Mouse (Mus musculus) kidney, adult 2 months (tissue): ENCODE measurements around the gene Lhfpl2. TPM values are rescaled to one million over a fixed set of nuclear protein-coding genes. Genes with fewer than 3 reads are reported as not detected.

Source experiments
- DNase-seq: peaks from one replicate; pipeline ENCODE4 v3.0.0; 2021
- H3K27ac ChIP-seq: fragments of 200-500 bp; 2 replicates; pipeline ENCODE4 v1.5.1; 2012; ENCODE audit warnings: low read depth, low read length, control low read depth, inconsistent platforms; ENCODE audit not compliant: insufficient read depth
- H3K27me3 ChIP-seq: fragments of 200-500 bp; replicated peaks from 2 replicates; pipeline ENCODE4 v1.6.1; 2012; ENCODE audit warnings: mild to moderate bottlenecking, moderate library complexity, low read length, inconsistent platforms; ENCODE audit not compliant: control insufficient read depth, insufficient read depth
- H3K36me3 ChIP-seq: fragments of 200-500 bp; 2 replicates; pipeline ENCODE4 v1.6.1; 2012; ENCODE audit warnings: mild to moderate bottlenecking, moderate library complexity, low read length, inconsistent platforms; ENCODE audit not compliant: control insufficient read depth, insufficient read depth
- H3K4me1 ChIP-seq: fragments of 200-500 bp; 2 replicates; pipeline ENCODE4 v1.6.1; 2011; ENCODE audit warnings: low read length; ENCODE audit not compliant: control insufficient read depth, insufficient read depth
- H3K4me3 ChIP-seq: fragments of 200-500 bp; 2 replicates; pipeline ENCODE4 v1.5.1; 2011; ENCODE audit warnings: mild to moderate bottlenecking, low read depth, low read length, control low read depth; ENCODE audit not compliant: insufficient read depth
- CTCF ChIP-seq: fragments of 200-500 bp; conservative IDR thresholded peaks from 2 replicates; pipeline ENCODE4 v1.5.1; 2011; ENCODE audit warnings: low read depth, mild to moderate bottlenecking, control low read depth, low read length, moderate library complexity, mixed read lengths; ENCODE audit not compliant: insufficient read depth, insufficient read length
- POLR2A ChIP-seq: fragments of 200-500 bp; IDR thresholded peaks from one replicate; pipeline ENCODE4 v1.6.1; 2011; ENCODE audit warnings: low read depth, low read length, control low read depth
- WGBS: fragments of 180-500 bp; shearing (Covaris S2); methylation state at CpG from one replicate; pipeline ENCODE4 v1.1.7; 2018; 5-methylcytosine and 5-hydroxymethylcytosine counted together
- polyA plus RNA-seq: library from polyadenylated mRNA; depleted of rRNA; stranded (reverse); fragments of >200 nt; gene quantifications from 2 replicates; pipeline ENCODE4 v1.2.3, GENCODE M21; 2012

The Lhfpl2 gene
- polyA plus RNA-seq, 1 experiment = 11.3 TPM

DNA sequence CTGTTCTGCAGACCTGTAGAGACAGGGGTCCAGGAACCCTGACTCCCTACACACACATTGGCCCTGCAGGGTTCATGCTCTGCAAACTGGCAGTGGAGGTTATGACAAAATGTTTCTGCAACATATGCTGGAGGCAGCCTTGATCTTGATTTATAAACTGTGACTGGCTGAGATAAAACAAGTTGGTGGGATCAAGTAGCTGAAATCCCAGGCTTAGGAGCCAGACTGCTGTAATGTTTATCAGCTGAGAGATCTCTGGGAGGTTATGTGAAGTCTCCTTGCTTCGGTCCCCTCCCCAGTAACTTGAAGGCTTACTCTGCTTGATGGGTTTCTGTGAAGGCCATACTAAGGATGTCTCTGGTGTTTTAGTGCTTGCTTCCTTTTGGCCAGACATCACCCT, 17.6 kb downstream of the Lhfpl2 start:
- Histone ChIP-seq H3K4me3 (no peak overlapping the region), H3K36me3 (no peaks in the 10 kb centered on the region), H3K27me3 (no peaks in the 10 kb centered on the region), H3K4me1 (peaks cover 7% of the 10 kb centered on the region; the same call in 1 of the 2 replicates), H3K27ac (no peak overlapping the region)
- no peak for DNase-seq
- 81% methylated on average over 1 of the region's 1 CpGs for WGBS
- TF ChIP-seq CTCF (no peak), POLR2A (no peak)

DNA sequence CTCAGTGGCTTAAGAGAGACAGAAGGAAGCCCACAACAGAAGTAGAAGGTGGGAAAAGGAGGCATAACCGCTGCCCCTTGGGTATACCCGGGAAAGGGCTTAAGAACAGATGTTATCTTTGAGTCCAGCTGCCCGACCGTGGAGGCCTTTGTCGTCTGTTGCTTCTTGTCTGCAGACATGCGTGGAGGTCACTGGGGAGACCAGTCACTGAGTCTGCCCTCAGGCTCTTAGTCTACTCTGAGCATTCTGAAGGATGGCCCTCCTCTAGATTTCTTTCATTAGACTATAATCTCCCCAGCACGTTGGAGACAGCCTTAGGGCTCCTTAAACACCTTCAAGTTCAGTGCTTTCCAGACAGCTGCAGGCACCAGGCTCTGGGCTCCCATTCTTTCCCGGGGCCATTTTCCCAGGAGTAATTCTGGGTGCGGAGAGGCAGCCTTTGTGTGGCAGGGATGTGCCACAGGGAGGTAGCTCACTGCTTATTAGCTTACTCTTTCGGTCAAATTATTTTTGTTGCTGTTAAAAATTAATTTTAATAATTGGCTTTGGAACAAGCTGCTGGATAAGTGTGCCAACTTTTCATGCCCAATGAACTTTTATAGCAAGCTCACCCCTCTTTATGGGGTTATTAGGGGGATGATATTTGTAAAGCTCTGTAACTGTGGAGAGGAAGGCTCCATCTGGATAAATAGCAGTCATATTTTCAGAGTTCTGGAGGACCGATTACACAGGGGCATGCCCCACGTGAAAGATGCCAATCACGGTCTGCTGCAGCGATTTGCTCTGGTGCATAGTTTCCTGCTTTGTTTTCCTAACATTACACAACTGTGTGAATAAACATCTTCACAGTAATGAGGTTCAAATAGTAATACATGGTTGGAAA, 19.8 kb downstream of the Lhfpl2 start:
- Histone ChIP-seq H3K27ac (no peak overlapping the region), H3K27me3 (no peaks in the 10 kb centered on the region), H3K4me3 (no peak overlapping the region), H3K36me3 (no peaks in the 10 kb centered on the region), H3K4me1 (peaks cover 7% of the 10 kb centered on the region; the same call in 1 of the 2 replicates)
- peak; percentile 46 for DNase-seq
- TF ChIP-seq POLR2A (no peak), CTCF (no peak)
- WGBS = 40% methylated on average over 14 of the region's 14 CpGs

DNA sequence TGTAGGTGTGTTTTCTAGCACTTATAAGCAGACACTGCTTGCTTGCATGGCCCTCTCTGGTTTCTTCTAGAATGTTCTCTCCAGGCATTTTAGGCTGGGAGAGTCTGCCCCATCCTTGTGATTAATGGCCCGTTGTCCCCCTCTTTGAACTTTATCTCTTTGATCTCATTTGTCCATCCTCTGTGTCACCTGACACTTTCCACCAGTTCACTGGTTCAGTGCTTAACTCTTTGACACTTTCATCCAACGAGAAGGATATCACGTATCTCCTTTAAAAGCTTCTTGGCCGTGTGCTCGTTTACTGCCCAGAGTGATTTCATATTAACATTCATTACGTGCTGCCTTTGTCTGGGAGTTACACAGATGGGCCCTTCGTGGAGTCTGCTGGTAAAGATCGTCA, 25.6 kb downstream of the Lhfpl2 start:
- no peaks in the 10 kb centered on the region for H3K4me1 ChIP-seq
- DNase-seq = no peak
- no peaks in the 10 kb centered on the region for H3K36me3 ChIP-seq
- H3K27ac ChIP-seq = no peak overlapping the region
- TF ChIP-seq POLR2A = no peak
- TF ChIP-seq CTCF = no peak
- H3K27me3 ChIP-seq = no peaks in the 10 kb centered on the region
- WGBS = 57% methylated on average over 8 of the region's 8 CpGs
- no peak overlapping the region for H3K4me3 ChIP-seq

DNA sequence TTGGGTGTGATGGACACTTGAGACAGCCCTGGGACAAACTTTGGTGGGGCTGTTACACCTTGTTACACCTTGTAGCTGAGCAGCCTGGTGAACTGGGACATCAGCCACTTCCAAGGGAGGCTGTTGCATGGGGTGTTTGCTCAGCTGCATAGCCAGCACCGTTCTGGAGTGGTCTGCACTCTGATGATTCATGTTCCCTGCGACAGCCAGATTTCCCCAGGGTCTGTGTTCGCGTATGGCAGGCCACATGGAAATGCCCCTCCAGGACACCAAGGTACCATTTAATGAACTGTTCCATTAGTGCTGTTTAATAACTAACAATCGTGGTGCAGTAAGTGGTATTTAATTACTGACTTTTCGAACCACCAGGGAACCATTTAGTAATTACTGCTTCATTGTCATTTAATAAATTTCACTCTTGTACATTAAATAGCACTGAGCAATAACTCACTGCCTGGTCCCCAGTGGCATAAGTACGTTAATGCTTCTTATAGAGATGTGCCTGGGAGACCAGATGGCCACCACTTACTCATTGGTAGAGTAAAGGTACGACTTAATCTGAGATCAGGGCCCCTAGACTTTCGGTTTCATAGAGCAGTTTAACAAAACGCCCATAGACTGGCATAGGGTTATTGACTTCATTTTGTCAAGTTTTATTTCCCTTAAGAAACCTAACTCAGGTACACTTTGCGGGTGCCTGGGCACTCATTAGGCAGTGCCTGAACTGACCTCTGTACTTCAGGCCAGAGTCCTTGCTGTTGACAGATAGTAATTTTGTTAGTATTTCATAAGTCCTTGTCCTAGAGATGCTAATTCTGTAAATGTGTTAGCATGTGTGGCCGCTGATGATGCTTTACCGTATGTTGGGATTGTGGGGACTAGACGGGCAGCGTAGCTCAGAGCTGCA, 26.9 kb downstream of the Lhfpl2 start:
- Histone ChIP-seq H3K4me3 (no peak overlapping the region), H3K36me3 (no peaks in the 10 kb centered on the region), H3K4me1 (no peaks in the 10 kb centered on the region), H3K27me3 (no peaks in the 10 kb centered on the region), H3K27ac (no peak overlapping the region)
- peak; percentile 64 for DNase-seq
- WGBS = 64% methylated on average over 15 of the region's 15 CpGs
- TF ChIP-seq CTCF (no peak), POLR2A (no peak)

DNA sequence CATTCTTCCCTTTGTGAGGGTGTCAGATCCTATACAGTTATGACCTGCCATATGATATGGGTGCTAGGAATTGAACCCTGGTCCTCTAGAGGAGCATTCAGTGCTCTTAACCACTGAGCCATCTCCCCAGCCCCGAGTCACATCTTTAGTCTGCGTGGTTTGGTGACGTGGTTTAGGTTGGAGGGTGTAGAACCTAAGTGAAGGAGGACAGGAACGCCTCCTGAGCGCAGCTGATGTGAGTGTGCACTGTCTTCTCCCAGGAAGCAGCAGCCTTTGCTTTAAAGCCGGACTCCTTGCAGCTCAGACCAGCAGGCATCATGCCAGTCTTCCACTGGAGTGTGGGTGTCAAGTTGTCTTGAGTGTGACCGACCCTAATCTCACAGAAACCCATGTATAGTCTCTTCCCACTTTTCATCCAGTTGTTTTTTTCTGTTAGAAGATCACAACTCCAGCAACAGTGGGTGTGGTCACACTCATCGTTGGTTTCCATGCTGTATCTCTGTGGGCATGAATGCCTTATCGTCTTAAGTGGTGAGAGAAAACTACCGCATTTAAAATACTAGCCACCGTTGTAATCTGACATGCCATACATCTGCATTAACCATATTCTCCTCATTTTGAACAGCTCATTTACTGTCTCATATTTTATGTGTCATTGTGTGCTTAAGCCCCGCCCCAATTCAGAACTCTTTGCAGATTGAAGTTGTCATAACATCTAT, 28.7 kb downstream of the Lhfpl2 start:
- no peaks in the 10 kb centered on the region for H3K27me3 ChIP-seq
- H3K36me3 ChIP-seq = no peaks in the 10 kb centered on the region
- TF ChIP-seq POLR2A (no peak), CTCF (no peak)
- WGBS = 90% methylated on average over 12 of the region's 12 CpGs
- H3K27ac ChIP-seq = no peak overlapping the region
- no peak for DNase-seq
- H3K4me1 ChIP-seq = no peaks in the 10 kb centered on the region
- H3K4me3 ChIP-seq = no peak overlapping the region

DNA sequence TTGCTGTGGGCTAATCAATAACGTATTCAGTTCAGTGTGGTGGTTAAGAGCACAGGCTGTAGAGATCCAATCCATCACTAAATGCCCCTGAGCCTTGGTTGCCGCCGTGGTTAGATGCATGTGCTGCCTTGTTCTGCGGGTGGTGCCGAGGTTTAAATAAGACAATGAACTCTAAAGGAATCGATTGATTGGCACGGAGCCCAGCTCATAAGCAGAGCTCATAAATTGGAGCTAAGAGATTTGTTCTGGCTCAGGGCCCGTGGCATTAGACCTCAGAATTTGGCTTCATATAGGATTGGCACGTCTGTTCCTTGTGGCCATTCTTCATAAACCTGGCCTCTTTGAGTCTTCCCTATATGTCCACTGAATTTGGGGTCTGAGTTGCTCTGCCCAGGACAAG, 29.5 kb downstream of the Lhfpl2 start:
- TF ChIP-seq POLR2A = no peak
- TF ChIP-seq CTCF = no peak
- Histone ChIP-seq H3K27ac (no peak overlapping the region), H3K4me3 (no peak overlapping the region), H3K4me1 (no peaks in the 10 kb centered on the region), H3K36me3 (no peaks in the 10 kb centered on the region), H3K27me3 (no peaks in the 10 kb centered on the region)
- no peak for DNase-seq
- WGBS = 76% methylated on average over 9 of the region's 9 CpGs
